Mouse (Mus musculus): ENCODE data around the gene Lif. TPM values are rescaled to one million over a fixed set of nuclear protein-coding genes. Genes with fewer than 3 reads are reported as not detected.

Gene Lif
- total and polyA plus RNA-seq, 3 experiments, result 0.02 to 1.2 (median 0.75) TPM

DNA sequence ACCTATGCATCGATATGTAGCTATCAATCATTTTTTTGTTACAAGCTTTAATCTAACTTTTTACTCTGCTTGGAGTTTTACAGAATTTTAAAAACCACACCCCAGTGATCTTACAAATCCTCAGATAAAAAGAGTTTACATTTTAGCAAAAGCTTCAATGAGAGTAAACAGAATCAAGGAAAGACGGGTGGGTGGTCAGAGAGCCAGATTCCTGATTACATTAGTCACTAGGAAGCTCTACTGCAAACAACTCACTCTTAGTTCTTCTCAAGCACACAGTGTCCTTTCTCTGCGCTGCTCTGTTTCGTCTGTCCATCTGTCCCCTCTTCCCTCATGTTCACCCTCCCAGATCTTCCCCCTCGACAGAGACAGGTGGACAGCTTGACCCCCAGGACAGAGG is 59.9 kb downstream of the Lif start:
- H3K36me3 ChIP-seq (replicated peaks), result no peaks in the 10 kb centered on the region
- ATAC-seq (ENCODE audit: extremely low read depth, insufficient number of reproducible peaks, low FRiP score, poor library complexity, severe bottlenecking) (no peak), DNase-seq (ENCODE audit: low spot score) (no peak)
- no peak overlapping the region for H3K4me3 ChIP-seq (ENCODE audit: low read depth, low read length)
- H3K9me3 ChIP-seq (replicated peaks), result no peaks in the 10 kb centered on the region
- peaks cover 21% of the 10 kb centered on the region; the same call in 1 of the 2 replicates for H3K27me3 ChIP-seq (ENCODE audit: insufficient read depth, low read length)
- peaks cover 18% of the 10 kb centered on the region for H3K4me1 ChIP-seq (ENCODE audit: insufficient read depth, low read depth, low read length)
- TF ChIP-seq TAL1 (conservative IDR thresholded peaks at IDR 0.05; ENCODE audit: low read depth, low read length), result no peak
- TF ChIP-seq GATA2 (IDR thresholded peaks at IDR 0.05; ENCODE audit: borderline replicate concordance, low read depth, low read length), result no peak
- no peak for TF ChIP-seq CTCF (IDR thresholded peaks at IDR 0.05; ENCODE audit: low read depth, low read length)
- TF ChIP-seq POLR2AphosphoS5 (IDR thresholded peaks at IDR 0.05; ENCODE audit: insufficient replicate concordance, low read depth, low read length), result no peak
- TF ChIP-seq GATA1 (IDR thresholded peaks at IDR 0.05; ENCODE audit: borderline replicate concordance, low read length), result no peak

DNA sequence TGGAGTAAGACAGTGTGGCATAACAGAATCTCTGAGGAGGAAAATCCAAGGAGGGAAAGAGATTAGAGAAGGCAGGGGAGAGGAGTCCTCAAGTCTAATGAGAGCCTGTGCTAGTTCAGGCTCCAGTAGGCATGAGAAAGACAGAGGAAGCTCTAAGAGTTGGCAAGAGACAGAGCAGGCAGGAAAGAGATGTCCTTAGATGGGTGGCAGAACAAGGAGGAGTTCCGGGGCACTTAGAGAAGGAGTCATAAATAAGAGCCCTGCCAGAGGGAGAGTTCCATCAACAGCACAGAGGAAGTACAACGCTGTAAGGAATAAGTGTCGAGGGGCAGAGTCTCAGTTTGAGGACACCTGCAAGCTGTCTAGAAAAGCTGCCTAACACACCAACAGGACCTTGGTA is 60.7 kb downstream of the Lif start:
- ATAC-seq (ENCODE audit: extremely low read depth, insufficient number of reproducible peaks, low FRiP score, poor library complexity, severe bottlenecking) (no peak), DNase-seq (ENCODE audit: low spot score) (no peak)
- Histone ChIP-seq H3K4me1 (ENCODE audit: insufficient read depth, low read depth, low read length) (peaks cover 19% of the 10 kb centered on the region), H3K4me3 (ENCODE audit: low read depth, low read length) (no peak overlapping the region), H3K36me3 (replicated peaks) (no peaks in the 10 kb centered on the region), H3K27me3 (ENCODE audit: insufficient read depth, low read length) (peaks cover 24% of the 10 kb centered on the region; the same call in 1 of the 2 replicates), H3K9me3 (replicated peaks) (no peaks in the 10 kb centered on the region)
- TF ChIP-seq CTCF (IDR thresholded peaks at IDR 0.05; ENCODE audit: low read depth, low read length) (no peak), POLR2AphosphoS5 (IDR thresholded peaks at IDR 0.05; ENCODE audit: insufficient replicate concordance, low read depth, low read length) (no peak), TAL1 (conservative IDR thresholded peaks at IDR 0.05; ENCODE audit: low read depth, low read length) (no peak), GATA2 (IDR thresholded peaks at IDR 0.05; ENCODE audit: borderline replicate concordance, low read depth, low read length) (no peak), GATA1 (IDR thresholded peaks at IDR 0.05; ENCODE audit: borderline replicate concordance, low read length) (no peak)

DNA sequence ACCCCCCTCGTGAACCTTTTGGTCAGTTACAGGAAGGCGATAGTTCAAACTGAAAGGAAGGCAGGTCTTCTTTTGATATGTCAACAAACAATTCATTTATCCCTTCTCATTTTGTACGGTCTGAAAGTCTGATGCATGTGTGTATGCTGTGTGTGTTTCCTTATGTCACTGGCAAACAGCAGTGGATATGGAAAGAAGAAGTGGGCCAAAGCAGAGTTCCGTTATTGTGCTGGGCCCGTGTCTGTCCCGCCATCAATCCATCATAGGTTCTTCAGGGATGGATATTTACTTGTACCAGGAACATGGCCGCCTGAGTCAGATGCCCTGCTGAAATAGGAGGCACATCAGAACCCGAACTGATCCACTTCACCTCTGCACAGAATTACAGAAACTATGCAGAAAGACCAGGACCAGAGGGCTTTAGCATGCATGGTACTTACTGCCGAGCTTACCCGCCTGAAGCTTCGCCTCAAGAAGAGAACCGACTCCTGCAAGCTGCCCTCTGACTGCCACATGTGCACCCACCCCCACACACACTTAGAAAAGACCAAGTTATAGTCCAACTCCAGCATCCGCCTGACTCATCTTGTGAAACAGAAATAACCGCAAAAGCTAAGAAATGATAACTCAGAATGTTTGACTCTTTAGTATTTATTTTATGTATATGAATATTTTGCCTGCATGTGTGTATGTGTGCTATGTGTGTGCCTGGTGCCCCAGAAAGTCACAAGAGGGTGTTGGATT is 62.0 kb downstream of the Lif start:
- no peak for ATAC-seq (ENCODE audit: extremely low read depth, insufficient number of reproducible peaks, low FRiP score, poor library complexity, severe bottlenecking)
- Histone ChIP-seq H3K9me3 (replicated peaks) (no peaks in the 10 kb centered on the region), H3K4me3 (ENCODE audit: low read depth, low read length) (no peak overlapping the region), H3K36me3 (replicated peaks) (no peaks in the 10 kb centered on the region), H3K4me1 (ENCODE audit: insufficient read depth, low read depth, low read length) (peaks cover 17% of the 10 kb centered on the region), H3K27me3 (ENCODE audit: insufficient read depth, low read length) (peaks cover 26% of the 10 kb centered on the region)
- no peak for TF ChIP-seq CTCF (IDR thresholded peaks at IDR 0.05; ENCODE audit: low read depth, low read length)
- no peak for TF ChIP-seq GATA1 (IDR thresholded peaks at IDR 0.05; ENCODE audit: borderline replicate concordance, low read length)
- DNase-seq (ENCODE audit: low spot score), result no peak

DNA sequence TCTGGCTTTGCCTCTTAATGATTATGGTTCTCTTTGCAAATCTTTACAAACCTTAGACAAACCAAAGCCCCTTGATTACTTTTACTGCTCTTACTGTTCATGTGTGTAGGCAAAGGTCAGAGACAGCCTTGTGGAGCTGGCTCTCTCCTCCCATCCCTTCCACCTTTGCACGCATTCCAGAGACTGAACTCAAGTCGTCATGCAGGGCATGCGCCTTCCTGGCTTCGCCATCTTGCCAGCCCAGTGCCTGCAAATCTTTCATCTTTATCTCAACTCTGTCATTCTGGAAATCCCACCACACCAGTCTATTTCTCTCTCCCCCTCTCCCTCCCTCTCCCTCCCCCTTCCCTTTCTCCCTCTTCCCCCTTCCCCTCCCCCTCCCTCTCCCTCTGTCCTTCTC is 63.5 kb downstream of the Lif start:
- peaks cover 26% of the 10 kb centered on the region for H3K27me3 ChIP-seq (ENCODE audit: insufficient read depth, low read length)
- no peak for ATAC-seq (ENCODE audit: extremely low read depth, insufficient number of reproducible peaks, low FRiP score, poor library complexity, severe bottlenecking)
- no peaks in the 10 kb centered on the region for H3K9me3 ChIP-seq (replicated peaks)
- H3K4me3 ChIP-seq (ENCODE audit: low read depth, low read length), result no peak overlapping the region
- no peaks in the 10 kb centered on the region for H3K36me3 ChIP-seq (replicated peaks)
- TF ChIP-seq GATA1 (IDR thresholded peaks at IDR 0.05; ENCODE audit: borderline replicate concordance, low read length) (no peak), GATA2 (IDR thresholded peaks at IDR 0.05; ENCODE audit: borderline replicate concordance, low read depth, low read length) (no peak), CTCF (IDR thresholded peaks at IDR 0.05; ENCODE audit: low read depth, low read length) (no peak), TAL1 (conservative IDR thresholded peaks at IDR 0.05; ENCODE audit: low read depth, low read length) (no peak), POLR2AphosphoS5 (IDR thresholded peaks at IDR 0.05; ENCODE audit: insufficient replicate concordance, low read depth, low read length) (no peak)
- peaks cover 17% of the 10 kb centered on the region; the same call in 1 of the 2 replicates for H3K4me1 ChIP-seq (ENCODE audit: insufficient read depth, low read depth, low read length)
- no peak for DNase-seq (ENCODE audit: low spot score)

Other genes with a start within 250 kb of the Lif start
- gene Sec14l4, start 226.1 kb upstream of the Lif start, total RNA-seq (2014; fragmentation: Nextera tagmentation), result not detected in 2 replicates
- 0.06 and 0.11 TPM in 2 replicates for gene Sec14l4, start 226.1 kb upstream of the Lif start, total RNA-seq (2017)
- not detected in 2 replicates for gene Sec14l4, start 226.1 kb upstream of the Lif start, polyA plus RNA-seq (2012)
- gene Sec14l3, start 192.7 kb upstream of the Lif start, total RNA-seq (2014; fragmentation: Nextera tagmentation), result not detected in 2 replicates
- gene Sec14l3, start 192.7 kb upstream of the Lif start, total RNA-seq (2017), result 0.11 TPM in 1 of 2 replicates, not detected in the other
- not detected in 2 replicates for gene Sec14l3, start 192.7 kb upstream of the Lif start, polyA plus RNA-seq (2012)
- gene Mtfp1, start 162.1 kb upstream of the Lif start, total RNA-seq (2014; fragmentation: Nextera tagmentation), result 5.4 and 6.5 TPM in 2 replicates
- gene Mtfp1, start 162.1 kb upstream of the Lif start, total RNA-seq (2017), result 10.5 and 12.7 TPM in 2 replicates
- 12.3 and 14.2 TPM in 2 replicates for gene Mtfp1, start 162.1 kb upstream of the Lif start, polyA plus RNA-seq (2012)
- gene Sec14l2, start 134.1 kb upstream of the Lif start, total RNA-seq (2014; fragmentation: Nextera tagmentation), result 13.7 and 13.8 TPM in 2 replicates
- 4.6 and 6.6 TPM in 2 replicates for gene Sec14l2, start 134.1 kb upstream of the Lif start, total RNA-seq (2017)
- gene Sec14l2, start 134.1 kb upstream of the Lif start, polyA plus RNA-seq (2012), result 3.3 and 3.5 TPM in 2 replicates
- gene Rnf215, start 122.4 kb upstream of the Lif start, total RNA-seq (2014; fragmentation: Nextera tagmentation), result 2.8 and 4.0 TPM in 2 replicates
- gene Rnf215, start 122.4 kb upstream of the Lif start, total RNA-seq (2017), result 10.5 and 12.9 TPM in 2 replicates
- gene Rnf215, start 122.4 kb upstream of the Lif start, polyA plus RNA-seq (2012), result 4.5 and 5.1 TPM in 2 replicates
- gene Ccdc157, start 97.3 kb upstream of the Lif start, total RNA-seq (2014; fragmentation: Nextera tagmentation), result 1.1 and 4.1 TPM in 2 replicates
- 2.5 and 3.2 TPM in 2 replicates for gene Ccdc157, start 97.3 kb upstream of the Lif start, total RNA-seq (2017)
- 1.1 and 1.3 TPM in 2 replicates for gene Ccdc157, start 97.3 kb upstream of the Lif start, polyA plus RNA-seq (2012)
- gene Sf3a1, start 97.2 kb upstream of the Lif start, total RNA-seq (2014; fragmentation: Nextera tagmentation), result 103 and 124 TPM in 2 replicates
- 35.4 and 39.0 TPM in 2 replicates for gene Sf3a1, start 97.2 kb upstream of the Lif start, total RNA-seq (2017)
- 138 and 174 TPM in 2 replicates for gene Sf3a1, start 97.2 kb upstream of the Lif start, polyA plus RNA-seq (2012)
- gene Tbc1d10a, start 70.8 kb upstream of the Lif start, total RNA-seq (2014; fragmentation: Nextera tagmentation), result 2.2 and 5.0 TPM in 2 replicates
- gene Tbc1d10a, start 70.8 kb upstream of the Lif start, total RNA-seq (2017), result 20.8 and 25.4 TPM in 2 replicates
- gene Tbc1d10a, start 70.8 kb upstream of the Lif start, polyA plus RNA-seq (2012), result 24.1 and 28.3 TPM in 2 replicates
- 8.4 and 9.0 TPM in 2 replicates for gene Castor1, start 39.3 kb upstream of the Lif start, total RNA-seq (2014; fragmentation: Nextera tagmentation)
- gene Castor1, start 39.3 kb upstream of the Lif start, total RNA-seq (2017), result 8.2 and 10.7 TPM in 2 replicates
- 2.9 and 4.5 TPM in 2 replicates for gene Castor1, start 39.3 kb upstream of the Lif start, polyA plus RNA-seq (2012)
- 7.2 and 8.0 TPM in 2 replicates for gene Osm, start 21.1 kb upstream of the Lif start, total RNA-seq (2014; fragmentation: Nextera tagmentation)
- 8.3 and 10.3 TPM in 2 replicates for gene Osm, start 21.1 kb upstream of the Lif start, total RNA-seq (2017)
- gene Osm, start 21.1 kb upstream of the Lif start, polyA plus RNA-seq (2012), result 4.0 and 4.5 TPM in 2 replicates
- 63.6 and 85.0 TPM in 2 replicates for gene Hormad2, start 183.5 kb downstream of the Lif start, total RNA-seq (2014; fragmentation: Nextera tagmentation)
- 19.9 and 24.6 TPM in 2 replicates for gene Hormad2, start 183.5 kb downstream of the Lif start, total RNA-seq (2017)
- gene Hormad2, start 183.5 kb downstream of the Lif start, polyA plus RNA-seq (2012), result 3.3 and 8.6 TPM in 2 replicates